Mouse (Mus musculus) E14TG2a.4 (cell line): Measurements from ENCODE around the gene Ghr.
A peak's percentile ranks its signal among the peaks of the same experiment; 100 is the strongest.

Experiments used
- H3K27me3 ChIP-seq: 2 replicates; pipeline ENCODE4 v1.6.1; 2014; ENCODE audit warnings: low read length, control low read depth; ENCODE audit not compliant: insufficient read depth
- H3K36me3 ChIP-seq: 2 replicates; pipeline ENCODE4 v1.6.1; 2014; ENCODE audit warnings: low read length, control low read depth; ENCODE audit not compliant: insufficient read depth
- H3K4me1 ChIP-seq: replicated peaks from 2 replicates; pipeline ENCODE4 v1.6.1; 2014; ENCODE audit warnings: low read depth, low read length, control low read depth
- H3K4me3 ChIP-seq: replicated peaks from 2 replicates; pipeline ENCODE4 v1.5.1; 2014; ENCODE audit warnings: mild to moderate bottlenecking, low read length
- H3K9me3 ChIP-seq: 2 replicates; pipeline ENCODE4 v1.6.1; 2014; ENCODE audit warnings: low read length, control low read depth
- CTCF ChIP-seq: conservative IDR thresholded peaks from 2 replicates; pipeline ENCODE4 v1.5.1; 2014; ENCODE audit warnings: low read length
- NANOG ChIP-seq: IDR thresholded peaks from 2 replicates; pipeline ENCODE4 v1.6.1; 2014; ENCODE audit warnings: borderline replicate concordance, low read length, mixed read lengths
- POU5F1 ChIP-seq: IDR thresholded peaks from 2 replicates; pipeline ENCODE4 v1.6.1; 2014; ENCODE audit warnings: low read length, borderline replicate concordance

The Ghr gene

GRCm38 (mm10) chr15:3582807-3583636 is at the start of gene Ghr:
Gene Ghr (minus strand): TSS chr15:3583492.
- TF ChIP-seq NANOG (no peak), CTCF (peak; percentile 71), POU5F1 (no peak)
- Histone ChIP-seq H3K4me3 (peak within 1 kb of the TSS; percentile 86), H3K9me3 (no peaks in the 10 kb centered on the region), H3K36me3 (no peaks in the 10 kb centered on the region), H3K27me3 (peaks cover 40% of the 10 kb centered on the region), H3K4me1 (peaks cover 9% of the 10 kb centered on the region)

- Histone ChIP-seq H3K27me3 (no peaks in the 10 kb centered on the region), H3K9me3 (no peaks in the 10 kb centered on the region), H3K36me3 (no peaks in the 10 kb centered on the region), H3K4me1 (no peaks in the 10 kb centered on the region), H3K4me3 (no peak overlapping the region)
- no peak for TF ChIP-seq NANOG
- TF ChIP-seq CTCF: no peak
- no peak for TF ChIP-seq POU5F1
These were observed 39.5 kb upstream of the Ghr start for GRCm38 (mm10) chr15:3622746-3623145.

- Histone ChIP-seq H3K9me3 (no peaks in the 10 kb centered on the region), H3K36me3 (no peaks in the 10 kb centered on the region), H3K4me1 (no peaks in the 10 kb centered on the region), H3K27me3 (no peaks in the 10 kb centered on the region), H3K4me3 (no peak overlapping the region)
- TF ChIP-seq NANOG: no peak
- TF ChIP-seq CTCF: no peak
- TF ChIP-seq POU5F1: no peak
These were observed 37.1 kb upstream of the Ghr start for GRCm38 (mm10) chr15:3620368-3620767.

GRCm38 (mm10) chr15:3618311-3618710 is 35.0 kb upstream of the Ghr start:
- Histone ChIP-seq H3K4me3 (no peak overlapping the region), H3K27me3 (no peaks in the 10 kb centered on the region), H3K9me3 (no peaks in the 10 kb centered on the region), H3K4me1 (no peaks in the 10 kb centered on the region), H3K36me3 (no peaks in the 10 kb centered on the region)
- no peak for TF ChIP-seq POU5F1
- no peak for TF ChIP-seq CTCF
- TF ChIP-seq NANOG: no peak

GRCm38 (mm10) chr15:3611961-3612360 is 28.7 kb upstream of the Ghr start:
- no peak overlapping the region for H3K4me3 ChIP-seq
- TF ChIP-seq NANOG: no peak
- no peak for TF ChIP-seq POU5F1
- no peak for TF ChIP-seq CTCF
- H3K36me3 ChIP-seq: no peaks in the 10 kb centered on the region
- no peaks in the 10 kb centered on the region for H3K4me1 ChIP-seq
- no peaks in the 10 kb centered on the region for H3K27me3 ChIP-seq
- H3K9me3 ChIP-seq: no peaks in the 10 kb centered on the region

- Histone ChIP-seq H3K9me3 (no peaks in the 10 kb centered on the region), H3K4me3 (no peak overlapping the region), H3K36me3 (no peaks in the 10 kb centered on the region), H3K4me1 (no peaks in the 10 kb centered on the region), H3K27me3 (no peaks in the 10 kb centered on the region)
- no peak for TF ChIP-seq CTCF
- TF ChIP-seq NANOG: no peak
- no peak for TF ChIP-seq POU5F1
These were observed 24.7 kb upstream of the Ghr start for GRCm38 (mm10) chr15:3607951-3608350.

- Histone ChIP-seq H3K4me1 (no peaks in the 10 kb centered on the region), H3K4me3 (no peak overlapping the region), H3K36me3 (no peaks in the 10 kb centered on the region), H3K9me3 (no peaks in the 10 kb centered on the region), H3K27me3 (no peaks in the 10 kb centered on the region)
- TF ChIP-seq CTCF (no peak), POU5F1 (no peak), NANOG (no peak)
These were observed 18.8 kb upstream of the Ghr start for GRCm38 (mm10) chr15:3602098-3602486.

- no peaks in the 10 kb centered on the region for H3K27me3 ChIP-seq
- no peak for TF ChIP-seq CTCF
- TF ChIP-seq POU5F1: no peak
- no peak for TF ChIP-seq NANOG
These were observed 18.3 kb upstream of the Ghr start for GRCm38 (mm10) chr15:3601422-3602097.

GRCm38 (mm10) chr15:3587879-3588278 is 4.6 kb upstream of the Ghr start:
- H3K9me3 ChIP-seq: no peaks in the 10 kb centered on the region
- TF ChIP-seq CTCF (no peak), NANOG (no peak), POU5F1 (no peak)
- peaks cover 17% of the 10 kb centered on the region for H3K27me3 ChIP-seq
- H3K36me3 ChIP-seq: no peaks in the 10 kb centered on the region
- no peaks in the 10 kb centered on the region for H3K4me1 ChIP-seq
- no peak overlapping the region for H3K4me3 ChIP-seq

More at GRCm38 (mm10) chr15:3601422-3602097, 18.3 kb upstream of the Ghr start:
- Histone ChIP-seq H3K4me3 (no peak overlapping the region), H3K4me1 (no peaks in the 10 kb centered on the region), H3K9me3 (no peaks in the 10 kb centered on the region), H3K36me3 (no peaks in the 10 kb centered on the region)
